Mouse (Mus musculus): ENCODE measurements around the gene Vangl2. TPM values are rescaled to one million over a fixed set of nuclear protein-coding genes. Genes with fewer than 3 reads are reported as not detected.

Gene Vangl2
- total and polyA plus RNA-seq, 3 experiments = 0.39 to 3.0 TPM; not detected in 1

DNA sequence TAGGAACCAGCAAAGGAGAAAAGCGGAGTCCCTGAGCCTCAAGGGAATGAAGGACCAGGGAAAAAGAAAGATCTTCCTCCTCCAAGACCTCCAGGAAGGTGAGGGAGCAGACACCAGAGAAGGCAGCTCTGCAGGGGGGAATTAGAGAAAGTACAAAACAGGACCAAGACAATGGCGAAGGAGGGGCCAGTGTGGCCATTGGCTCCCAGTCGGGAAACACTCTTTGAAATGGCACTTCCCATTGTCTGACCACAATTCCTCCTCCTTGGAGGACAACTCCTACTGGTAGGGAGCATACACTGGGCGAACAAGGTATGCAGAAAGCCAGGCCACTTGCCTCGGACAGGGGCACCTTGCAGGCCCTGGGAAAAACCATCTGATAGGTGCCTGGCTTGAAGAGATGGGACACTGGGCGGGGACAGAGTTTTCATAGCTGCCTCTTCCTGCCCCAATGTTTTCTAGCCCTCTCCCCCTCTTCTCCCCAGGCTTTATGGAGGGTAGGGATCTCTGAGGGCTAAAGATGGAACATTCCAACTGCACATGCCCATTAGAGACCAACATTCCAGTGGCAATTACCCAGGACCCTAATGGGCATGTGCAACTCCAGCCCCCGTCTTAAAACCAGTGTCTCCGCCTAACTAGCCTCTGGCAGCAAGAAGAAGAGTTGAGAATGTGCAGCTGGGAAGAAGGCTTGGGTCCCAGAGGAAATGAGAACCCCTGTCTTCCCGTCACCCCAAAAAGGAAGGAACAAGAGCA, 3.9 kb downstream of the Vangl2 start:
- peaks cover 0 to 3% of the 10 kb centered on the region in 2 experiments; a peak in 1 of 4 replicates for H3K27me3 ChIP-seq (ENCODE audit: control insufficient read depth in 1 of 2, insufficient read depth in 2 of 2, low read length in 2 of 2)
- no peaks in the 10 kb centered on the region for H3K79me2 ChIP-seq (ENCODE audit: control insufficient read depth, insufficient read depth, low read length, poor library complexity)
- H3K9ac ChIP-seq (ENCODE audit: control insufficient read depth, low read depth, low read length, poor library complexity, severe bottlenecking) = no peak overlapping the region
- no peak overlapping the region for H3K4me3 ChIP-seq (ENCODE audit: control insufficient read depth in 1 of 2, insufficient read depth in 1 of 2, low read depth in 2 of 2, low read length in 2 of 2)
- H3K9me3 ChIP-seq (replicated peaks; ENCODE audit: insufficient read depth, low read length) = no peaks in the 10 kb centered on the region
- TF ChIP-seq CHD2 (IDR thresholded peaks at IDR 0.05; ENCODE audit: low read length) (no peak), UBTF (IDR thresholded peaks at IDR 0.05; ENCODE audit: borderline replicate concordance, insufficient read depth, low read depth, low read length) (no peak), E2F4 (IDR thresholded peaks at IDR 0.05; ENCODE audit: borderline replicate concordance, low read depth, low read length) (no peak), NELFE (IDR thresholded peaks at IDR 0.05; ENCODE audit: low read depth, low read length) (no peak), USF1 (IDR thresholded peaks at IDR 0.05; ENCODE audit: low read depth, low read length) (no peak), GATA1 (IDR thresholded peaks at IDR 0.05; ENCODE audit: low read depth, low read length) (no peak), EP300 (IDR thresholded peaks at IDR 0.05; ENCODE audit: low read depth in 1 of 2, low read length in 2 of 2) (no peak), HCFC1 (IDR thresholded peaks at IDR 0.05; ENCODE audit: low read depth, low read length) (no peak), MYB (IDR thresholded peaks at IDR 0.05; ENCODE audit: low read depth, low read length) (no peak), ZKSCAN1 (IDR thresholded peaks at IDR 0.05; ENCODE audit: low read depth, low read length) (no peak), JUND (IDR thresholded peaks at IDR 0.05; ENCODE audit: low read depth, low read length) (no peak)
- H3K27ac ChIP-seq (ENCODE audit: control insufficient read depth, low read depth, low read length) = no peak overlapping the region
- H3K4me1 ChIP-seq (ENCODE audit: control insufficient read depth in 1 of 2, insufficient read depth in 2 of 2, low read length in 2 of 2) = peaks cover 0 to 7% of the 10 kb centered on the region in 2 experiments; a peak in 2 of 4 replicates
- H3K36me3 ChIP-seq (ENCODE audit: control insufficient read depth in 1 of 2, insufficient read depth in 2 of 2, low read length in 2 of 2) = peaks cover 0 to 2% of the 10 kb centered on the region in 2 experiments; a peak in 1 of 4 replicates
- DNase-seq (ENCODE audit: low read depth, low spot score) = no peak

DNA sequence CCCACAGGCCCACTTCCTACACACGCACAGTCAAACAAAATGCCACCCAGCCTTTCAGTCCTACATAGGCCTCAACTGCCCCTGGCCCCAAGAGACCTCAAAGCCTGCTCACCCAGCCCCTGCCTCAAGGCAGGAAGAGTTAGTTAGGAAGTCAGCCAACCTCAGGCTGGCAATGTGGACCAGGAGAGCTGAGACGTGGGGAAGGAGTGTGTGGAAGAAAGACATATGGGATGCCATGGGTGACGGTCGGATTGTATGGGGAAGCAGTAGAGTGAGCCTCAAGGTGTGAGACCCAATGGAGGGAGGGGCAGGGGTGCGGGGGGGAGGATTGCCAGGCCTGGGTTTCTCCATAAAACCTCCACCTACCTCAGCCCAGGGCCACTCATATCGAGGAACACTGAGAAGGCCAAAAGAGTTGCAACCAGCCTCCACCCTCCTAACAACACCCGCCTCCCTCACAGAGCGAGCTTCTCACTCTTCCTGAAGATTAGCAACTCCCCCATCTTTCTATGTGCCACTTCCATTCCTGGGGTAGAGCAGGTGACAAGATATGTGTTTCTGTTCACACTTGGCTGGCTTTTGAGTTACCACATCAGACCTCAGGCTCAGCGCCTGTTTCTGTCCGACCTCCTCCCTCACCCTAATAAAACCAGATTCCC, 8.3 kb downstream of the Vangl2 start:
- no peaks in the 10 kb centered on the region for H3K36me3 ChIP-seq (ENCODE audit: control insufficient read depth in 1 of 2, insufficient read depth in 2 of 2, low read length in 2 of 2)
- no peak overlapping the region for H3K4me3 ChIP-seq (ENCODE audit: control insufficient read depth in 1 of 2, insufficient read depth in 1 of 2, low read depth in 2 of 2, low read length in 2 of 2)
- no peak overlapping the region for H3K27ac ChIP-seq (ENCODE audit: control insufficient read depth, low read depth, low read length)
- no peaks in the 10 kb centered on the region for H3K9me3 ChIP-seq (replicated peaks; ENCODE audit: insufficient read depth, low read length)
- no peaks in the 10 kb centered on the region for H3K27me3 ChIP-seq (ENCODE audit: control insufficient read depth in 1 of 2, insufficient read depth in 2 of 2, low read length in 2 of 2)
- no peak for TF ChIP-seq TCF12 (IDR thresholded peaks at IDR 0.05; ENCODE audit: low read depth, low read length)
- TF ChIP-seq POLR2AphosphoS5 (IDR thresholded peaks at IDR 0.05; ENCODE audit: borderline replicate concordance, low read depth, low read length) = no peak
- TF ChIP-seq ZMIZ1 (IDR thresholded peaks at IDR 0.05; ENCODE audit: low read depth, low read length) = no peak
- TF ChIP-seq JUND (IDR thresholded peaks at IDR 0.05; ENCODE audit: low read depth, low read length) = no peak
- no peak for TF ChIP-seq USF1 (IDR thresholded peaks at IDR 0.05; ENCODE audit: low read depth, low read length)
- TF ChIP-seq ZC3H11A (IDR thresholded peaks at IDR 0.05; ENCODE audit: low read depth, low read length) = no peak
- H3K9ac ChIP-seq (ENCODE audit: control insufficient read depth, low read depth, low read length, poor library complexity, severe bottlenecking) = no peak overlapping the region
- no peaks in the 10 kb centered on the region for H3K79me2 ChIP-seq (ENCODE audit: control insufficient read depth, insufficient read depth, low read length, poor library complexity)
- H3K4me1 ChIP-seq (ENCODE audit: control insufficient read depth in 1 of 2, insufficient read depth in 2 of 2, low read length in 2 of 2) = no peaks in the 10 kb centered on the region
- no peak for DNase-seq (ENCODE audit: low read depth, low spot score)
